Mouse (Mus musculus): Measurements from ENCODE around the gene Pdia4. TPM values are rescaled to one million over a fixed set of nuclear protein-coding genes. Genes with fewer than 3 reads are reported as not detected.

Pdia4 gene
- polyA plus RNA-seq, 1 experiment = 24.7 TPM

- no peaks in the 10 kb centered on the region for H3K36me3 ChIP-seq (ENCODE audit: control insufficient read depth, insufficient read depth, low read length)
- H3K27ac ChIP-seq (ENCODE audit: control insufficient read depth, insufficient read depth, low read depth, low read length) = no peak overlapping the region
- H3K27me3 ChIP-seq (ENCODE audit: control insufficient read depth, insufficient read depth, low read length) = no peaks in the 10 kb centered on the region
- H3K4me3 ChIP-seq (ENCODE audit: control insufficient read depth, low read depth, low read length) = no peak overlapping the region
- H3K4me1 ChIP-seq (ENCODE audit: control insufficient read depth, insufficient read depth, low read length) = no peaks in the 10 kb centered on the region
- TF ChIP-seq CTCF (IDR thresholded peaks at IDR 0.05; ENCODE audit: control insufficient read depth, insufficient read depth, insufficient replicate concordance, low read depth, low read length) (no peak), POLR2A (IDR thresholded peaks at IDR 0.05; ENCODE audit: control insufficient read depth, low read depth, low read length) (no peak)
These were observed 11.0 kb upstream of the Pdia4 start for GRCm38 (mm10) chr6:47824241-47824640.

GRCm38 (mm10) chr6:47821776-47822175 is 8.5 kb upstream of the Pdia4 start:
- H3K4me3 ChIP-seq (ENCODE audit: control insufficient read depth, low read depth, low read length) = no peak overlapping the region
- H3K4me1 ChIP-seq (ENCODE audit: control insufficient read depth, insufficient read depth, low read length) = no peaks in the 10 kb centered on the region
- no peak overlapping the region for H3K27ac ChIP-seq (ENCODE audit: control insufficient read depth, insufficient read depth, low read depth, low read length)
- TF ChIP-seq POLR2A (IDR thresholded peaks at IDR 0.05; ENCODE audit: control insufficient read depth, low read depth, low read length) = no peak
- no peaks in the 10 kb centered on the region for H3K27me3 ChIP-seq (ENCODE audit: control insufficient read depth, insufficient read depth, low read length)
- H3K36me3 ChIP-seq (ENCODE audit: control insufficient read depth, insufficient read depth, low read length) = no peaks in the 10 kb centered on the region

GRCm38 (mm10) chr6:47821236-47821635 is 8.0 kb upstream of the Pdia4 start:
- H3K27ac ChIP-seq (ENCODE audit: control insufficient read depth, insufficient read depth, low read depth, low read length) = no peak overlapping the region
- TF ChIP-seq POLR2A (IDR thresholded peaks at IDR 0.05; ENCODE audit: control insufficient read depth, low read depth, low read length) (no peak), CTCF (IDR thresholded peaks at IDR 0.05; ENCODE audit: control insufficient read depth, insufficient read depth, insufficient replicate concordance, low read depth, low read length) (no peak)
- no peaks in the 10 kb centered on the region for H3K27me3 ChIP-seq (ENCODE audit: control insufficient read depth, insufficient read depth, low read length)
- H3K4me3 ChIP-seq (ENCODE audit: control insufficient read depth, low read depth, low read length) = no peak overlapping the region
- H3K4me1 ChIP-seq (ENCODE audit: control insufficient read depth, insufficient read depth, low read length) = no peaks in the 10 kb centered on the region
- no peaks in the 10 kb centered on the region for H3K36me3 ChIP-seq (ENCODE audit: control insufficient read depth, insufficient read depth, low read length)

- Histone ChIP-seq H3K36me3 (ENCODE audit: control insufficient read depth, insufficient read depth, low read length) (no peaks in the 10 kb centered on the region), H3K27me3 (ENCODE audit: control insufficient read depth, insufficient read depth, low read length) (no peaks in the 10 kb centered on the region), H3K4me1 (ENCODE audit: control insufficient read depth, insufficient read depth, low read length) (no peaks in the 10 kb centered on the region), H3K27ac (ENCODE audit: control insufficient read depth, insufficient read depth, low read depth, low read length) (no peak overlapping the region), H3K4me3 (ENCODE audit: control insufficient read depth, low read depth, low read length) (no peak overlapping the region)
- no peak for TF ChIP-seq CTCF (IDR thresholded peaks at IDR 0.05; ENCODE audit: control insufficient read depth, insufficient read depth, insufficient replicate concordance, low read depth, low read length)
- TF ChIP-seq POLR2A (IDR thresholded peaks at IDR 0.05; ENCODE audit: control insufficient read depth, low read depth, low read length) = no peak
These were observed 6.5 kb upstream of the Pdia4 start for GRCm38 (mm10) chr6:47819626-47820325.

GRCm38 (mm10) chr6:47818721-47819120 is 5.5 kb upstream of the Pdia4 start:
- Histone ChIP-seq H3K4me3 (ENCODE audit: control insufficient read depth, low read depth, low read length) (no peak overlapping the region), H3K27ac (ENCODE audit: control insufficient read depth, insufficient read depth, low read depth, low read length) (no peak overlapping the region), H3K4me1 (ENCODE audit: control insufficient read depth, insufficient read depth, low read length) (no peaks in the 10 kb centered on the region), H3K27me3 (ENCODE audit: control insufficient read depth, insufficient read depth, low read length) (no peaks in the 10 kb centered on the region), H3K36me3 (ENCODE audit: control insufficient read depth, insufficient read depth, low read length) (no peaks in the 10 kb centered on the region)
- TF ChIP-seq CTCF (IDR thresholded peaks at IDR 0.05; ENCODE audit: control insufficient read depth, insufficient read depth, insufficient replicate concordance, low read depth, low read length) = no peak
- no peak for TF ChIP-seq POLR2A (IDR thresholded peaks at IDR 0.05; ENCODE audit: control insufficient read depth, low read depth, low read length)

- no peak overlapping the region for H3K4me3 ChIP-seq (ENCODE audit: control insufficient read depth, low read depth, low read length)
- no peaks in the 10 kb centered on the region for H3K27me3 ChIP-seq (ENCODE audit: control insufficient read depth, insufficient read depth, low read length)
- TF ChIP-seq POLR2A (IDR thresholded peaks at IDR 0.05; ENCODE audit: control insufficient read depth, low read depth, low read length) (no peak), CTCF (IDR thresholded peaks at IDR 0.05; ENCODE audit: control insufficient read depth, insufficient read depth, insufficient replicate concordance, low read depth, low read length) (no peak)
- no peaks in the 10 kb centered on the region for H3K36me3 ChIP-seq (ENCODE audit: control insufficient read depth, insufficient read depth, low read length)
- no peaks in the 10 kb centered on the region for H3K4me1 ChIP-seq (ENCODE audit: control insufficient read depth, insufficient read depth, low read length)
- H3K27ac ChIP-seq (ENCODE audit: control insufficient read depth, insufficient read depth, low read depth, low read length) = no peak overlapping the region
These were observed 2.9 kb upstream of the Pdia4 start for GRCm38 (mm10) chr6:47816151-47816550.

- peak overlapping the region; percentile 93 for H3K4me3 ChIP-seq (ENCODE audit: control insufficient read depth, low read depth, low read length)
- H3K36me3 ChIP-seq (ENCODE audit: control insufficient read depth, insufficient read depth, low read length) = no peaks in the 10 kb centered on the region
These were observed 837 bp downstream of the Pdia4 start for GRCm38 (mm10) chr6:47812271-47812915.

More at GRCm38 (mm10) chr6:47812271-47812915, 837 bp downstream of the Pdia4 start:
- H3K27ac ChIP-seq (ENCODE audit: control insufficient read depth, insufficient read depth, low read depth, low read length) = peak overlapping the region; percentile 68
- no peak for TF ChIP-seq POLR2A (IDR thresholded peaks at IDR 0.05; ENCODE audit: control insufficient read depth, low read depth, low read length)
- H3K27me3 ChIP-seq (ENCODE audit: control insufficient read depth, insufficient read depth, low read length) = no peaks in the 10 kb centered on the region
- no peaks in the 10 kb centered on the region for H3K4me1 ChIP-seq (ENCODE audit: control insufficient read depth, insufficient read depth, low read length)

Data from testis, adult 2 months (tissue).